Mouse (Mus musculus) layer of hippocampus, adult 2 months (tissue): ENCODE measurements around the gene Reln. TPM values are rescaled to one million over a fixed set of nuclear protein-coding genes. Genes with fewer than 3 reads are reported as not detected.

Experiments used
- DNase-seq, 2 experiments: peaks; one replicate each; pipeline ENCODE4 v3.0.0; 2022; ENCODE audit warnings: low spot score in 2 of 2
- H3K27ac ChIP-seq: fragments of 200-600 bp; 2 replicates; pipeline ENCODE4 v1.8.1; 2022
- H3K4me3 ChIP-seq: fragments of 200-600 bp; 2 replicates; pipeline ENCODE4 v1.8.1; 2022; ENCODE audit warnings: mild to moderate bottlenecking
- CTCF ChIP-seq: fragments of 200-600 bp; conservative IDR thresholded peaks from 2 replicates; pipeline ENCODE4 v1.8.1; 2022; ENCODE audit warnings: antibody characterized with exemption, mild to moderate bottlenecking, moderate library complexity
- total RNA-seq, 2 experiments: library from RNA; stranded (reverse); gene quantifications; 2 replicates each; pipeline ENCODE4 v1.2.3; 2021

Gene Reln
- total RNA-seq, 2 experiments from 2014 or later: 47.1 to 48.7 TPM

DNA sequence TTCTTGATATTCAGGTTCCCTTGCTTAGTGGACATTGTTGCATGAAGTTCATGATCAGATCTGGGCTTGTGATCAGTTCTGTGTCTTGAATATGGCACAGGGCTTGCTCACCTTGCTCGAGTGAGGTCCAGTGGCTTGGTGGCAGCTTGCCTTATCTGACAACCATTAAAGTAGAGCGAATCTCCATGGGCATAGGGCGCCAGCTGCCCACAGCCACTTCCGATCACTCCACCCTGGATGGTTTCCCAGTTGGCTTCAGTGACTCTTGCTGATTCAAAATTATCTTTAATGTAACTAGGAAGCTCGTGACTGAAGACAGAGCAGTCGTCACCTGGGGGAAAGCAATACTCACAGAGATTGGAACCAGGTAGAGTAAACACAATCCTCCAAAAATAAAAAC is 445.6 kb downstream of the Reln start:
- no peak for TF ChIP-seq CTCF
- Histone ChIP-seq H3K27ac (no peak overlapping the region), H3K4me3 (no peak overlapping the region)
- DNase-seq: no peak

- Histone ChIP-seq H3K27ac (no peak overlapping the region), H3K4me3 (no peak overlapping the region)
- no peak for TF ChIP-seq CTCF
- DNase-seq: no peak
These were observed 447.9 kb downstream of the Reln start for GRCm38 (mm10) chr5:21896586-21896985.

DNA sequence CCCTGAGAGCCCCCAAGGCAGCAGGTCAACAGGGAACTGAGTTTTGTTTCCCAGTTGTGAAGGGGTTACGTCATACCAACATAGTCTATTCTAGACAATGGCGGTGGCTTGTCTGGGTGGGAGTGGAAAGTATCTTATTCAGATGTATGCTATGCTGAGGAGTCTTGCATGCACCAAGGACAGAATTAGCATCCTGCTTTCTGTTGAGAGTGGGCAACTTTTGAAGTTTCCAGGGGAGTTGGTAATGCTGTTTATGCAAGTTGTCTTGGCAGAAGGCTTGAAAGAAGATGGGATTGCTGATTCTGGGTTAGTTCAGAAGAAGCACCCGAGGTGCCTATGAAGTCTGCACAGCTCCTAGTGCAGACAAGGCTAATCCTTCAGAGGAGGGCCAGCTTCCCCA is 450.3 kb downstream of the Reln start:
- no peak overlapping the region for H3K4me3 ChIP-seq
- no peak for TF ChIP-seq CTCF
- no peak for DNase-seq

DNA sequence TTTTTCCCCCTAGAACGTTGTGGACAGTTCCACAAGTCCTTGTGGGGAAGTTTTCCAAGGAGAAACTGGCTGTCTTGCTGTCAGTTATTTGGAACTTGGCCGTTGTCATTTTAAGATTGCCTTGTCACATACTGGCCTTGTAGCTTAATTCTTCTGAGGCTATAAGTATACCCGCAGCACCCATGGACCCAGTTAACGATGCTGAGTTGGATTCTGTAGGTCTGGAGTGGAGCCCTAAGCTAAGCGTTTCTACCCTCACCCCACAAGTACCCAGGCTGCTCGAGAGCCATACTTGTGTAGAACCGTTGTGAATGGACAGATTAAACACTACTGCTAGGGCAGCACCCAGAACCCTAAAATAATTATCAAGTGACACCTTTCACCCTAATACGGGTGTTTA is 477.8 kb downstream of the Reln start:
- DNase-seq: no peak
- Histone ChIP-seq H3K27ac (no peak overlapping the region), H3K4me3 (no peak overlapping the region; the same call in 1 of the 2 replicates)
- TF ChIP-seq CTCF: no peak

More for the DNA sequence above, 450.3 kb downstream of the Reln start:
- H3K27ac ChIP-seq: no peak overlapping the region

GRCm38 (mm10) chr5:21866311-21866712 is 478.2 kb downstream of the Reln start:
- Histone ChIP-seq H3K27ac (no peak overlapping the region), H3K4me3 (peak overlapping the region; percentile 54)
- TF ChIP-seq CTCF: no peak
- peak; percentile 16 to 29 for DNase-seq

DNA sequence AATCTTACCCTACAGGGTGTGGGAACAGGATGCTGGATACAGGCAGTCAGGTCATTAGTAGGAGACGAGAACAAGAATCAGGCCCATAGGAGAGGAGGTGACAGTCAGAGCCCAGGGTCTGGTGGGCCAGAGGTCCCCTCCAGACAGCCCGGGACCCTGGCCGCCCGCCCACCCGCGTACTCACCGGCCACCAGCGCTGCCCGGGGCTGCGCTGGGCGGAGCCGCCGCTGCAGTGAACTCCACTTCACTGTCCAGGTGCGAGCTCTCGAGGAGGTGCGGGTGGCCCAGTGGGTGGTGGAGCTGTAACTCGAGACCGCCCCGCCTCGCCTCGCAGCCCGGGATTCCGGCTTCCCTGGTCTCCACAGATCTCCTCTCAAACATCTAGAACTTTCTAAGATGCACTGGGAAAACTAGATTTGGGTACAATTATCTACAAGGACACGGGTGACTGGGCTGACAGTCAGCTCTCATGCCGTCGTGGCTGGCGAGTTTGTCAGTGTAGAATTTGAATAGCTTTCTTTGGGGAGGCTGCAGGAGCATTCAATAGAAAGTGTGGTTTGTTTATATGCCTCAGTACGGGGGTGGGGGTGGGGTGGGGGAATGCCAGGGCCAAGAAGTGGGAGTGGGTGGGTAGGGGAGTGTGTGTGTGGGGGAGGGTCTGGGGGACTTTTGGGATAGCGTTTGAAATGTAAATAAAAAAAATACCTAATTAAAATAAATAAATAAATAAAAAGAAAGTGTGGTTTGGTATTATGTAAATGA is 479.0 kb downstream of the Reln start, which contains the start of gene Slc26a5:
Slc26a5 (minus strand) TSS at position 259 of the 762 bp plus-strand sequence.
- no peak for TF ChIP-seq CTCF
- no peak for DNase-seq
- Histone ChIP-seq H3K4me3 (peak within 1 kb of the TSS; percentile 54), H3K27ac (no peak within 1 kb of the TSS)

DNA sequence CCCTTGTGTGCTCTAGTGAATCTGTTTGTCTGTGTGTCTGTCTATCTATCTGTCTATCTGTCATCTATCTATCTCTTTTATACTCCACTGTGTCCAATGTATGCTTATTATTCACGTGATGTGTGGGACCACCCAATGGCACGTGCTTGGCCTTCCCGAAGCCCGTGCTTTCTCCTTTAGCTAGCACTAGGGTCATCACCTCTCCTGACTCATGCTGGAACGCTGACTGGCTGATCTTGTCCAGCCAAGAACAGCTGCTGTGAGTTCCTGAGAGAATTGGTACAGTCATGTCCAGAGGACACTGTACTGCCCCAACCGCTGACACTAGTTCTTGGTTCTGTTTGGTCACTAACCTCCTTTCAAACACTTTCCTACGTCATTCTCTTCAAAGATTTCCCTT is 485.8 kb downstream of the Reln start:
- no peak for DNase-seq
- no peak for TF ChIP-seq CTCF
- no peak overlapping the region for H3K4me3 ChIP-seq
- H3K27ac ChIP-seq: no peak overlapping the region

DNA sequence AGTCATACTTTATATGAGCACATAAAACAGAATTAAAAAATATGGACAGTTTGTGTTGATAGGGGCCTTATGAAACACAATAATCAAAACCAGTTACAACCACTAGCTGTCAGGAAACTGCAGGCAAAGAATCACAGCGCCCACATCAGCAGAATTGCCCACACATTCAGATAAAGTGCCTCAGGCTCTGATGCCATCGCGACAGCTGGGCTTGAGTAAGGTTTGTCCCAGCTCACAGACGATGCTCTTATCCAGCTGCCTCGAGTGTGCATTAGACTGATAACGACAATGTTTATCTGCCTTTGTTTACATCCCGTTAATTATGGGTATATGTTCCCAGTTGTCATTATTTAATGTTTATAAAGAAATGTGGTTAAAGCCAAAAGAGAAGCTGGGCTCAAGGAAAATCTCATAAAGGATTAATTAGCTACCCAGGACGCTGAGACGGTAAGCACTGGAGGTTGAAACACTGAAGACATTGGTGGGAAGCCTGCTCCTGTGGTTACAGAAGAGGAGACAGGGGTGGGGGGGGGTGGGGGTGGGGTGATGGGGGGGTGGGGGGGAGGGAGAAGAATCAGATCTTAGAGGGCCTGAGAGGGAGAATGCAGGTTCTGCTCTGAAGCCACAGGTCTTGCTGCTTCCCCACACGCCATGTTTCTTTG is 492.7 kb downstream of the Reln start:
- Histone ChIP-seq H3K4me3 (no peak overlapping the region), H3K27ac (no peak overlapping the region)
- DNase-seq: peak; percentile 27 to 42
- peak; percentile 40 for TF ChIP-seq CTCF

DNA sequence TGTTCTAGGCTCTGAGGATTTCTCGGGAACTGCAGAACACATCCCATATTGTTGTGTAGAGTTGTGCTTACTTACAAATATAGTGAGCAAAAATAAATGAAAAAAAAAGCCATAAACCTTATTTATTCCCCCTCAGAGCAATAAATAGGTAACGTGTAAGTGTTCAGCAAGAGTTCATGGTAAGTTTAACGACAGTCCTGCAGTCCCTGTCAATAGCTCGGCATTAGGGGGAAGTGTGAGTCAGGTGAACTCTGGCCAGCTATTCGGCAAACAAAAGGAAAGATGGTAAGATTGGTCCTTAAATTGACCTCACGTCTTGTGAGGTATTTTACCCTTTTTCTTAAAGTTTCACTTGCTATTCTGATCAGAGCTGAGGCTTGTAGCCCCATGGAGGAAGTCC is 497.1 kb downstream of the Reln start:
- no peak for TF ChIP-seq CTCF

DNA sequence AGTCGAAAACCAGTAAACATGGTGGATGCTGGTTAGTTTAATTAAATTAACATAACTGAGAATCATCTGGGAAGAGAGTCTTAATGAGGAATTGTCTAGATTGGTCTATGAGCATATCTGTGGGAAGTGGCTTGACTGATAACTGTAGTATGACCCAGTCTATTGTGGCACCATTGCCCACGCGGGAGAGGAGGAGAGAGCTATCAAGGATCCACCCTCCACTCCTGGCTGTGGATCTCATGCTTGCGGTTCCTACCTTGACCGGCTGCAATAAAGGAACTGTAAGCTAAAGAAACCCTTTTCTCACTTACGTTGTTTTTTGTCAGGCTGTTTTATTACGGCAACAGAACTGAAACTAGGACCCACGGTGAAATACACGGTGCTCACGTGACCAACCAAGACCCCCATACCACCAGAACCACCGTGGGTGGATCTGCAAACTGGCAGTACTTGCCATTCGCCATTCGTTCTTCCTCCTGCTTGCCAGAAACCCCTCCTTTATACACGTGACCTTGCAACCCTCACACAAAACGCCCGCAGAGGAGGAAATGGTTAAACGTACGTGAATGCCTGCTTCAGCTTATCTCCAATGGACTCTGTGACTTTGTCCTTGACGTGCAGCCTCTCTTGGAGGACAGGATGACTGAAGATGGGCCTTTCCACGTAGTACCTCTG is 497.7 kb downstream of the Reln start:
- DNase-seq: no peak
- TF ChIP-seq CTCF: no peak

More for the DNA sequence above, 497.1 kb downstream of the Reln start:
- Histone ChIP-seq H3K4me3 (no peak overlapping the region), H3K27ac (no peak overlapping the region)
- no peak for DNase-seq

DNA sequence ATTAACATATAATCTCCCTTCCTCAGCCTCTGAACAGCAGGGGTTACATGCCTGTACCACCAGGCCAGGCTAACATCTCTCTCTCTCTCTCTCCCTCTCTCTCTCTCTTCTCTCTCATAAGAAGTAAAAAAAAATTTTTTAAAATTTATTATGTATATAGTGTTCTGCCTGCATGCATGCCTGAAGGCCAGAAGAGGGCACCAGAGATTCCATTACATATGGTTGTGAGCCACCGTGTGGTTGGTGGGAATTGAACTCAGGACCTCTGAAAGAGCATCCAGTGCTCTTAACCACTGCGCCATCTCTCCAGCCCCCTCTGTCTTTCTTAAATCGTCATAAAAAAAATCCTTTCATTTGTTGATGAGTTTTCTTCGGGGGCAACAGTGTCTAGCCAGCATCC is 499.8 kb downstream of the Reln start:
- no peak for DNase-seq
- Histone ChIP-seq H3K4me3 (no peak overlapping the region), H3K27ac (no peak overlapping the region)
- TF ChIP-seq CTCF: peak; percentile 64

More for the DNA sequence above, 497.7 kb downstream of the Reln start:
- no peak overlapping the region for H3K4me3 ChIP-seq
- H3K27ac ChIP-seq: no peak overlapping the region

Other genes starting within 250 kb of the Reln start
- gene Orc5, start 205.7 kb upstream of the Reln start, total RNA-seq: 10 to 100 TPM; 18.7 to 19.1 TPM